Mouse (Mus musculus): ENCODE results near the gene Fibp. TPM values are rescaled to one million over a fixed set of nuclear protein-coding genes. Genes with fewer than 3 reads are reported as not detected.
"Not testable (repeated sequence)": the region's sequence is repeated elsewhere in the genome, so short reads cannot be mapped to it uniquely, and the experiment has no call there.

Fibp gene
- polyA plus RNA-seq, 1 experiment from 2014 or later: 192 TPM

DNA sequence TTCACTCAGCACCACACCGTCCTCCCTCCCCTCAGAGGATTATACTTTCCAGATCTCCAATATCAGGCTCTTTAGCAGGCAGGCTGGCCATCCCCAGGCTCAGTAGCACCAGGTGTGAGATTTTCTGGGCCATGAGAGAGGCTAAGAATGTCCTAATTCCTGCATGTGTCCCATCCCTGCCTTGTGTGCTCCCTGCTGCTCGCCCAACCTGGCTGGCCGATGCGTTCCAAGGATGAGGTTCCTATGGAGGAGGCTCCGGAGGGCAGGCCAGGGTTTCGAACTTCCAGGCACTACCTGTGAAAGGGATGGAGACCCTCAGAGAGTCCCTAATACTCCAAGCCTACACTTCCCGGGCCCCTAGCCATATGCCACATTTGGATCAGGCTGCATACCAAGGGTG lies 25.4 kb downstream of the Fibp start:
- 94% methylated on average over 7 of the region's 7 CpGs for WGBS
- no peaks in the 10 kb centered on the region for H3K27me3 ChIP-seq
- peaks cover 52% of the 10 kb centered on the region for H3K36me3 ChIP-seq
- H3K4me1 ChIP-seq (replicated peaks): peaks cover 36% of the 10 kb centered on the region
- H3K4me2 ChIP-seq (replicated peaks): no peak overlapping the region
- no peak for ATAC-seq
- H3K9ac ChIP-seq (replicated peaks): no peak overlapping the region
- H3K4me3 ChIP-seq (replicated peaks): no peak overlapping the region
- no peaks in the 10 kb centered on the region for H3K9me3 ChIP-seq
- H3K27ac ChIP-seq: no peak overlapping the region

GRCm38 (mm10) chr19:5486286-5486685 lies 25.9 kb downstream of the Fibp start:
- ATAC-seq: no peak
- Histone ChIP-seq H3K27ac (0 out of 2 replicates have a peak overlapping the region, but pooled peaks have one; percentile 5), H3K4me3 (replicated peaks) (no peak overlapping the region), H3K27me3 (no peaks in the 10 kb centered on the region), H3K4me2 (replicated peaks) (no peak overlapping the region), H3K36me3 (peaks cover 51% of the 10 kb centered on the region), H3K9me3 (no peaks in the 10 kb centered on the region), H3K9ac (replicated peaks) (0 out of 2 replicates have a peak overlapping the region, but pooled peaks have one; percentile 24), H3K4me1 (replicated peaks) (peaks cover 36% of the 10 kb centered on the region)
- 87% methylated on average over 8 of the region's 8 CpGs for WGBS

GRCm38 (mm10) chr19:5486771-5487170 lies 26.4 kb downstream of the Fibp start:
- WGBS: 94% methylated on average over 4 of the region's 4 CpGs
- Histone ChIP-seq H3K9me3 (no peaks in the 10 kb centered on the region), H3K9ac (replicated peaks) (0 out of 2 replicates have a peak overlapping the region, but pooled peaks have one; percentile 39), H3K4me2 (replicated peaks) (peak overlapping the region; percentile 92; the same call in 1 of the 2 replicates), H3K27ac (no peak overlapping the region), H3K36me3 (peaks cover 47% of the 10 kb centered on the region), H3K4me1 (replicated peaks) (peaks cover 38% of the 10 kb centered on the region), H3K27me3 (no peaks in the 10 kb centered on the region), H3K4me3 (replicated peaks) (no peak overlapping the region)
- ATAC-seq: no peak

DNA sequence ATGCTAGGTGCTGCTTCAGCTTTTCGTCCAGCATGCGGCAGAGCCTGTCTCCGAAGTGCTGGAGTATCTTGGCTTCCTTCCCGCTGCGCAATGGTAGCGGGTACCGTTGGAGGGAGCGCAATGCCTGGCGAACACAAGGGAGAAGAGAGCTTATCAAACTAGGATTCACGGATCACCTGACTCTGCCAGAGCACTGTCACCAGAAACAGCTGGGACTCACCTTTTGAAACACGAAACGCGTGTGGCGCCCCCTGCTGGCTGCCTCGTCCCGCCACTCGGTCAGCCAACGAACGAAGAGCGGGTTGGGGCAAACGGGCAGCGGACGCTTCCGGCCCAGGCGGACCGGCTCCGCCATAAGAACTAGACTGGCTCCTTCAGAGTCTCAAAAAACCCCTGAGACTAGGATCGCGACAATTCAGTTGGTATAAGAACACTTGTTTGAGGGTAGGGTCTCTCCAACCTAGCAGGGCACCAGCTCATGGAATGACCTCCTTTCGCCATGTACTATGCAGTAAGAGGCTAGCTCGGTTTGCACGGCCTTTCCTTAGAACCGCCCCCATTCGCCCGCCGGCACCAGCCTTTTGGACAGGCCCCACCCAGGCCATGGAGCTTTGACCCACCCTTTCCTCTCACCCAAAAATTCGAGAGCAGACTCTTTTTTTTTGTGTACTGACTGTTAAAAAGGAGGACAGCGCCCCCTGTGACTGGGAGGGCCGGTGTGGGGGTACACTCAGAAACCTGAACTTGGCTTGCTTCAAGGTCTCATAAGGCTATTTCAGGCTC lies 27.5 kb downstream of the Fibp start, which contains the start of gene Mus81:
Gene Mus81 (minus strand): TSS at position 635 of the 783 bp plus-strand sequence.
- H3K9ac ChIP-seq (replicated peaks): peak within 1 kb of the TSS; percentile 71
- peak within 1 kb of the TSS; percentile 92 for H3K4me2 ChIP-seq (replicated peaks)
- peak within 1 kb of the TSS; percentile 54 for H3K4me3 ChIP-seq (replicated peaks)
- peaks cover 50% of the 10 kb centered on the region for H3K4me1 ChIP-seq (replicated peaks)
- peaks cover 48% of the 10 kb centered on the region for H3K36me3 ChIP-seq
- peak within 1 kb of the TSS; percentile 100 for H3K27ac ChIP-seq
- under 1% methylated on average over 39 of the region's 39 CpGs for WGBS
- ATAC-seq: peak; percentile 55
- H3K27me3 ChIP-seq: no peaks in the 10 kb centered on the region
- H3K9me3 ChIP-seq: no peaks in the 10 kb centered on the region

GRCm38 (mm10) chr19:5488878-5489571 lies 28.6 kb downstream of the Fibp start:
- H3K9me3 ChIP-seq: no peaks in the 10 kb centered on the region
- peak overlapping the region; percentile 100 for H3K27ac ChIP-seq
- peak overlapping the region; percentile 71 for H3K9ac ChIP-seq (replicated peaks)
- H3K4me3 ChIP-seq (replicated peaks): peak overlapping the region; percentile 54
- WGBS: under 1% methylated on average over 26 of the region's 26 CpGs
- H3K4me1 ChIP-seq (replicated peaks): peaks cover 55% of the 10 kb centered on the region
- H3K4me2 ChIP-seq (replicated peaks): peak overlapping the region; percentile 92
- peaks cover 48% of the 10 kb centered on the region for H3K36me3 ChIP-seq
- H3K27me3 ChIP-seq: no peaks in the 10 kb centered on the region
- peak; percentile 81 for ATAC-seq

- peak overlapping the region; percentile 99 for H3K4me3 ChIP-seq (replicated peaks)
- WGBS: 58% methylated on average over 10 of the region's 10 CpGs
- not testable (repeated sequence) for H3K27me3 ChIP-seq; ATAC-seq; H3K9me3 ChIP-seq; H3K9ac ChIP-seq (replicated peaks)
- H3K4me2 ChIP-seq (replicated peaks): peak overlapping the region; percentile 92
- peak overlapping the region; percentile 100 for H3K27ac ChIP-seq
- peaks cover 55% of the 10 kb centered on the region for H3K4me1 ChIP-seq (replicated peaks)
- peaks cover 48% of the 10 kb centered on the region for H3K36me3 ChIP-seq
Measured at GRCm38 (mm10) chr19:5489721-5490120, 29.3 kb downstream of the Fibp start.

DNA sequence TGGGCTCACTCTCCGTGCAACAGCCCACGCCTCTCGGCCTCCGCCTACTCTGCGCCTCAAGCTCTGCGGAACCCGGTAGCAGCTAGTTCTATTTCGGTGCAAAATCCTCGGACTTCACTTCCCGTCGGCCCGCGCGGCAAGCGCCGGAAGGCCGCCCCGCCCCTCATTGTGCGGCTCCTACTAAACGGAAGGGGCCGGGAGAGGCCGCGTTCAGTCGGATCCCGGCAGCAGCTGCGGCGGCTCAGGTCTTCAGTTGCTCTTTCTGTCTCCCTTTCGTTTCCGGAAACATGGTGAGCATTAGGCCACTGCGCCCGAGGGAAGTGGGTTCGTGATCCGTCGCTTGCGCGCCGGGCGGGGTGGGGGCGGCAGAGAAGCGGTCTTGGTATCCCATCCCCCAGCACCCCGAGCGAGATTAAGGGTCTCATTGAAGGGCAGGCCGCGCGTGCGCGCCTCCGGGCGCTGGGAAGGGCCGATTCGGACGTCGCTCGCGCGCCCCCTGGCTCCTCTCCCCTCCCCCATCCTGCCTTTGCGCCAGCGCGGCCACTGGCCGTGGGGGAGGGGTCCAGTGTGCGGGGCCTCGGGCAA lies 30.0 kb downstream of the Fibp start, which contains the start of gene Cfl1:
Gene Cfl1 (plus strand): TSS at position 143 of the 585 bp plus-strand sequence.
- Histone ChIP-seq H3K4me3 (replicated peaks) (peak within 1 kb of the TSS; percentile 99), H3K27ac (peak within 1 kb of the TSS; percentile 100), H3K9ac (replicated peaks) (peak within 1 kb of the TSS; percentile 98), H3K36me3 (peaks cover 46% of the 10 kb centered on the region), H3K9me3 (no peaks in the 10 kb centered on the region), H3K4me2 (replicated peaks) (peak within 1 kb of the TSS; percentile 92), H3K27me3 (no peaks in the 10 kb centered on the region), H3K4me1 (replicated peaks) (peaks cover 55% of the 10 kb centered on the region)
- ATAC-seq: peak; percentile 72
- under 1% methylated on average over 62 of the region's 62 CpGs for WGBS

GRCm38 (mm10) chr19:5490898-5491708 lies 30.7 kb downstream of the Fibp start:
- H3K4me1 ChIP-seq (replicated peaks): peaks cover 55% of the 10 kb centered on the region
- H3K36me3 ChIP-seq: peaks cover 46% of the 10 kb centered on the region
- H3K27me3 ChIP-seq: no peaks in the 10 kb centered on the region
- no peaks in the 10 kb centered on the region for H3K9me3 ChIP-seq
- ATAC-seq: peak; percentile 55
- H3K4me2 ChIP-seq (replicated peaks): peak overlapping the region; percentile 92
- peak overlapping the region; percentile 98 for H3K9ac ChIP-seq (replicated peaks)
- H3K4me3 ChIP-seq (replicated peaks): peak overlapping the region; percentile 99
- under 1% methylated on average over 59 of the region's 59 CpGs for WGBS
- H3K27ac ChIP-seq: peak overlapping the region; percentile 100

GRCm38 (mm10) chr19:5492641-5493040 lies 32.2 kb downstream of the Fibp start:
- 89% methylated on average over 4 of the region's 4 CpGs for WGBS
- Histone ChIP-seq H3K27ac (no peak overlapping the region), H3K4me3 (replicated peaks) (no peak overlapping the region; the same call in 1 of the 2 replicates), H3K27me3 (no peaks in the 10 kb centered on the region), H3K9me3 (no peaks in the 10 kb centered on the region), H3K4me2 (replicated peaks) (peak overlapping the region; percentile 92), H3K4me1 (replicated peaks) (peaks cover 41% of the 10 kb centered on the region), H3K9ac (replicated peaks) (no peak overlapping the region), H3K36me3 (peaks cover 57% of the 10 kb centered on the region)
- no peak for ATAC-seq

DNA sequence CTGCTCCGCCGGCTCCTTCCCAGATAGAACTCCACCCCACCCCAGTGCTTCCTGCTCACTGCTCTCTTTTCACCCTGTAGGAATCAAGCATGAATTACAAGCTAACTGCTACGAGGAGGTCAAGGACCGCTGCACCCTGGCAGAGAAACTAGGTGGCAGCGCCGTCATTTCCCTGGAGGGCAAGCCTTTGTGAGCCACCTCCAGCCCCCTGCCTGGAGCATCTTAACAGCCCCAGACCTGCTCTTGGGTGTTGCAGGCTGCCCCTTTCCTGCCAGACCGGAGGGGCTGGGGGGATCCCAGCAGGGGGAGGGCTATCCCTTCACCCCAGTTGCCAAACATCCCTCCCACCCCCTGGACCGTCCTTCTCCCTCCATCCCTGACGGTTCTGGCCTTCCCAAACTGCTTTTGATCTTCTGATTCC lies 32.9 kb downstream of the Fibp start:
- Histone ChIP-seq H3K4me1 (replicated peaks) (peaks cover 38% of the 10 kb centered on the region), H3K36me3 (peaks cover 64% of the 10 kb centered on the region)
- not testable (repeated sequence) for ATAC-seq; H3K9me3 ChIP-seq; H3K4me2 ChIP-seq (replicated peaks); H3K9ac ChIP-seq (replicated peaks); H3K27ac ChIP-seq; H3K27me3 ChIP-seq; H3K4me3 ChIP-seq (replicated peaks)
- 60% methylated on average over 9 of the region's 9 CpGs for WGBS

DNA sequence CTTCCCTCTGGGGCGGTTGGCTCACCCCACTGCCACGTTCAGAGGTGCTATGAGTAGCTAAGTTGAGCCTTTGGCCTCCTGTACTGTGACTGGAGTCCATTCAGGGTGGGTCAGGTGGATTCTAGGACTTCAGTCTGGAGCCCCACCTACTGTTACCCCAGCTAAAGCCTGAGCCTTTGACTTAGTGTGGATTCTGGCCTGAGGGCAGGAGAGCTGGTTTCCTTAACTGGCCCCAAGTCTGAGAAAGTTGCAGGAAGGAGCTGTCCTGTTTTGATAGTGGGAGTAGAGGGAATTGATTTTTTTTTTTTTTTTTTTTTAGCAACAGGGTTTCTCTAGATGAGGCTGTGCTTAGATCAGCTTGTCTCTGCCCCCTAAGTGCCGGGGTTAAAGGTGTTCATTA lies 33.9 kb downstream of the Fibp start:
- Histone ChIP-seq H3K27ac (no peak overlapping the region), H3K4me1 (replicated peaks) (peaks cover 28% of the 10 kb centered on the region), H3K4me2 (replicated peaks) (no peak overlapping the region), H3K9ac (replicated peaks) (no peak overlapping the region), H3K9me3 (no peaks in the 10 kb centered on the region), H3K36me3 (peaks cover 68% of the 10 kb centered on the region), H3K4me3 (replicated peaks) (no peak overlapping the region), H3K27me3 (no peaks in the 10 kb centered on the region)
- no peak for ATAC-seq
- 94% methylated on average over 3 of the region's 3 CpGs for WGBS

Measured in midbrain, embryonic 13.5 days (tissue).